19 mouse cellular contexts compared by ENCODE assay signal in genomic region chr7:100905037-100905436, GRCm38 (mm10). TPM values are rescaled to one million over a fixed set of nuclear protein-coding genes. Genes with fewer than 3 reads are reported as not detected.
DNase-seq lines count a peak whose midpoint lies in the region; ATAC-seq and TF ChIP-seq lines count a peak whose summit lies in the region.
"Had no signal": no experiment of that assay in that cellular context is flagged by ENCODE, and none has a peak within 500 bp of the region (broad histone marks: within the 10 kb centered on the region; RNA-seq: fewer than 3 reads in every experiment).

No protein-coding gene starts in this region.

- ATAC-seq in lung, embryonic 14.5 days (ENCODE audit: insufficient read depth) = peak; percentile 86
- no peak for ATAC-seq in neural tube, embryonic 13.5 days (ENCODE audit: low read depth)
- ATAC-seq in forebrain, embryonic 12.5 days (ENCODE audit: low FRiP score) = no peak
- ATAC-seq: forebrain, embryonic 15.5 days; hindbrain, postnatal 0 days had no signal

- WGBS in heart, embryonic 10.5 days = 61% methylated on average over 7 of the region's 7 CpGs
- 35% methylated on average over 7 of the region's 7 CpGs for WGBS in lung, embryonic 14.5 days
- WGBS in neural tube, embryonic 13.5 days = 95% methylated on average over 7 of the region's 7 CpGs
- 95% methylated on average over 7 of the region's 7 CpGs for WGBS in forebrain, embryonic 12.5 days

- TF ChIP-seq CTCF in lung, embryonic 14.5 days (IDR thresholded peaks at IDR 0.05; ENCODE audit: low read depth) = no peak

- H3K27ac ChIP-seq in heart, embryonic 10.5 days = 0 out of 2 replicates have a peak overlapping the region, but pooled peaks have one; percentile 22
- peak overlapping the region; percentile 77 for H3K27ac ChIP-seq in lung, embryonic 14.5 days (ENCODE audit: low read depth)
- no peak overlapping the region for H3K27ac ChIP-seq in neural tube, embryonic 13.5 days (replicated peaks)
- no peak overlapping the region for H3K27ac ChIP-seq in forebrain, embryonic 12.5 days
- H3K27ac ChIP-seq: embryonic facial prominence, embryonic 15.5 days; forebrain, embryonic 10.5 days; forebrain, embryonic 15.5 days; hindbrain, embryonic 13.5 days; hindbrain, postnatal 0 days had no signal

- H3K4me3 ChIP-seq in heart, embryonic 10.5 days = no peak overlapping the region
- H3K4me3 ChIP-seq in lung, embryonic 14.5 days (ENCODE audit: low read depth, low read length) = no peak overlapping the region
- no peak overlapping the region for H3K4me3 ChIP-seq in neural tube, embryonic 13.5 days
- no peak overlapping the region for H3K4me3 ChIP-seq in forebrain, embryonic 12.5 days (replicated peaks)
- H3K4me3 ChIP-seq: embryonic facial prominence, embryonic 15.5 days; erythroblast, embryonic 14.5 days; forebrain, embryonic 10.5 days; forebrain, embryonic 15.5 days; hindbrain, embryonic 13.5 days had no signal

- peaks cover 46% of the 10 kb centered on the region for H3K4me1 ChIP-seq in heart, embryonic 10.5 days
- peaks cover 10% of the 10 kb centered on the region for H3K4me1 ChIP-seq in lung, embryonic 14.5 days (ENCODE audit: insufficient read depth)
- H3K4me1 ChIP-seq in neural tube, embryonic 13.5 days (replicated peaks) = peaks cover 10% of the 10 kb centered on the region; the same call in 1 of the 2 replicates
- H3K4me1 ChIP-seq in forebrain, embryonic 12.5 days = peaks cover 10% of the 10 kb centered on the region; the same call in 1 of the 2 replicates

- no peak overlapping the region for H3K9ac ChIP-seq in lung, embryonic 14.5 days
- 0 out of 2 replicates have a peak overlapping the region, but pooled peaks have one; percentile 22 for H3K9ac ChIP-seq in neural tube, embryonic 13.5 days
- no peak overlapping the region for H3K9ac ChIP-seq in forebrain, embryonic 12.5 days
- H3K9ac ChIP-seq: embryonic facial prominence, embryonic 15.5 days; forebrain, embryonic 15.5 days; hindbrain, embryonic 13.5 days had no signal

- no peaks in the 10 kb centered on the region for H3K9me3 ChIP-seq in heart, embryonic 10.5 days
- no peaks in the 10 kb centered on the region for H3K9me3 ChIP-seq in lung, embryonic 14.5 days (ENCODE audit: low read depth, low read length)
- H3K9me3 ChIP-seq in neural tube, embryonic 13.5 days = no peaks in the 10 kb centered on the region
- no peaks in the 10 kb centered on the region for H3K9me3 ChIP-seq in forebrain, embryonic 12.5 days
- H3K9me3 ChIP-seq: embryonic facial prominence, embryonic 15.5 days; forebrain, embryonic 10.5 days; forebrain, embryonic 15.5 days; hindbrain, embryonic 13.5 days had no signal

- intact Hi-C loops in heart, postnatal 10 days (cut with DNase I) = loop anchor here (5.0 kb wide), 1 partner anchor 82 kb away; no protein-coding TSS in a partner anchor

- DNase-seq in heart, embryonic 10.5 days (ENCODE audit: low spot score) = no peak
- no peak for DNase-seq in heart, postnatal 10 days
- DNase-seq in lung, embryonic 14.5 days = peak; percentile 92
- DNase-seq in lung, adult 18-20 months = no peak
- no peak for DNase-seq in neural tube, embryonic 10.5 days (ENCODE audit: extremely low spot score, low spot score)
- DNase-seq: adrenal gland, adult 2 months; adrenal gland, postnatal 25 days; cerebellum, adult 18-20 months; cerebellum, adult 9-11 months; cerebellum, postnatal 36 days; gastrocnemius, postnatal 10 days had no signal

- no peak overlapping the region for H3K4me2 ChIP-seq in lung, embryonic 14.5 days
- no peak overlapping the region for H3K4me2 ChIP-seq in neural tube, embryonic 13.5 days
- H3K4me2 ChIP-seq in forebrain, embryonic 12.5 days = no peak overlapping the region
- H3K4me2 ChIP-seq: embryonic facial prominence, embryonic 15.5 days; forebrain, embryonic 15.5 days; hindbrain, embryonic 13.5 days had no signal

- peaks cover 21% of the 10 kb centered on the region for H3K36me3 ChIP-seq in heart, embryonic 10.5 days
- peaks cover 20% of the 10 kb centered on the region for H3K36me3 ChIP-seq in lung, embryonic 14.5 days (ENCODE audit: insufficient read depth)
- no peaks in the 10 kb centered on the region for H3K36me3 ChIP-seq in neural tube, embryonic 13.5 days
- no peaks in the 10 kb centered on the region for H3K36me3 ChIP-seq in forebrain, embryonic 12.5 days (replicated peaks)
- H3K36me3 ChIP-seq: forebrain, embryonic 15.5 days; hindbrain, embryonic 13.5 days had no signal

- H3K27me3 ChIP-seq in heart, embryonic 10.5 days (ENCODE audit: insufficient read depth, poor library complexity, severe bottlenecking) = no peaks in the 10 kb centered on the region
- H3K27me3 ChIP-seq in lung, embryonic 14.5 days (ENCODE audit: insufficient read depth, low read length) = no peaks in the 10 kb centered on the region
- no peaks in the 10 kb centered on the region for H3K27me3 ChIP-seq in neural tube, embryonic 13.5 days
- no peaks in the 10 kb centered on the region for H3K27me3 ChIP-seq in forebrain, embryonic 12.5 days
- H3K27me3 ChIP-seq: embryonic facial prominence, embryonic 15.5 days; forebrain, embryonic 15.5 days; hindbrain, embryonic 13.5 days had no signal

RNA-seq across cellular contexts. Expression of gene Arhgef17, which starts 26.9 kb away (rescaled TPM):
- polyA plus RNA-seq in heart, embryonic 10.5 days (2016; fragmentation: Nextera tagmentation; extraction: Ambion mirVana) = 7.9 and 10.1 TPM in 2 replicates
- total RNA-seq in heart, postnatal 10 days (2021) = 10 to 100 TPM; 32.9 to 41.2 TPM
- polyA plus RNA-seq in lung, embryonic 14.5 days (2014; fragmentation: Nextera tagmentation; extraction: Ambion mirVana) = 18.5 and 22.5 TPM in 2 replicates
- polyA plus RNA-seq in neural tube, embryonic 13.5 days (2015; fragmentation: Nextera tagmentation; extraction: Ambion mirVana) = 6.7 and 7.0 TPM in 2 replicates
- 6.5 and 8.1 TPM in 2 replicates for polyA plus RNA-seq in forebrain, embryonic 12.5 days (2016; fragmentation: Nextera tagmentation; extraction: Ambion mirVana)

RNA-seq across cellular contexts. Expression of gene Relt, which starts 41.8 kb away (rescaled TPM):
- polyA plus RNA-seq in heart, embryonic 10.5 days (2016; fragmentation: Nextera tagmentation; extraction: Ambion mirVana) = 4.4 and 5.3 TPM in 2 replicates
- 1 to 10 TPM; 4.0 to 4.6 TPM for total RNA-seq in heart, postnatal 10 days (2021)
- 3.8 and 4.1 TPM in 2 replicates for polyA plus RNA-seq in lung, embryonic 14.5 days (2014; fragmentation: Nextera tagmentation; extraction: Ambion mirVana)
- polyA plus RNA-seq in neural tube, embryonic 13.5 days (2015; fragmentation: Nextera tagmentation; extraction: Ambion mirVana) = 3.7 and 4.6 TPM in 2 replicates
- 2.2 and 2.6 TPM in 2 replicates for polyA plus RNA-seq in forebrain, embryonic 12.5 days (2016; fragmentation: Nextera tagmentation; extraction: Ambion mirVana)

Comparison
In these comparisons a context has a peak if more than half of its experiments do, and no peak if none do; other contexts are left out.
1. H3K27ac ChIP-seq: peak in heart, embryonic 10.5 days (single experiment) and lung, embryonic 14.5 days (single experiment); none in neural tube, embryonic 13.5 days (single experiment) and forebrain, embryonic 12.5 days (single experiment).